Mouse (Mus musculus) gastrocnemius, postnatal 14 days (tissue): ENCODE measurements around the gene Grb14. TPM values are rescaled to one million over a fixed set of nuclear protein-coding genes. Genes with fewer than 3 reads are reported as not detected.

Experiments used
- DNase-seq: peaks from one replicate; pipeline ENCODE4 v3.0.0; 2021; ENCODE audit warnings: mixed read lengths
- intact Hi-C: fragments of 180-260 bp; cut with DNase I; formaldehyde crosslinking; loops from one replicate; pipeline ENCODE4 v1.15.1; 2025; ENCODE audit warnings: low total_unique reads
- total RNA-seq, 2 experiments: library from RNA; stranded (reverse); gene quantifications; 2 replicates each; pipeline ENCODE4 v1.2.3; 2021

Gene Grb14
- total RNA-seq, 2 experiments from 2014 or later = 11.3 to 18.1 TPM

DNA sequence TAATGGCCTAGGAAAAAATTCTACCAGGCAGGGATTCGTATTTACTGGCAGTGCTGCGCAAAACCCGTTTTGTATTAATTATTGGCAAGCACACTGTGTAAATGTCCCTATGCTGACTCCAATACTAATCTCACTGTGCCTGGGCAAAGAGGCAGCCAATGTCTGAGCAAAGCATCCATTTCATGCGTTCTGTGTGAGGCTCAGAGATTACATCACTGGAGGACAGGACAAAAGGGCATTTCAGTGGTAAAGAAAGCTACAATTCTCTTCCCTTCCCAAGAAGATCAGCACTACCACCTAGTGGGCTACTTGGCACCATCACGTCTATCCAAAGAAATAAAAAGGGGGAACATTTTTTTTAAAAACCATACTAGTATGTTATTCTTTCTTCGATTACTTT lies 109.3 kb downstream of the Grb14 start:
- DNase-seq = no peak
- intact Hi-C loops = no loop called here

DNA sequence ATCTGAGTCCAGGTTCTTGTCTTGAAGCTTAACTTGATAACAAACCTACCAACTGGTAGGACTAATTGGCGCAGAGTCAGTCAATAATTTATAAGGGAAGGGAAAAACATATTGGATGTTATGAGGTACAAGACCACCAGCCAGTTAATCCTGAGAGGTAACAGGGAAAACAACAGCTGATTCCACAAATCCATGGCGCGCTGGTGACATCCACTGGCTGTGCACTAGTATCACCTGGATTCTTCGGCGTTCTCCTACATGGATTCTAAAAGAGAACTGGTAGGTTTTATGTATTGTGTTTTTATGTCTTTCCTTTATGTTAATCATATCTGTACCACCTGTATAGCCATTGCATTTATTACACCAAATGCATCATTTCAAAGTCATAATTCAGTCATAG lies 119.9 kb downstream of the Grb14 start:
- intact Hi-C loops = no loop called here

DNA sequence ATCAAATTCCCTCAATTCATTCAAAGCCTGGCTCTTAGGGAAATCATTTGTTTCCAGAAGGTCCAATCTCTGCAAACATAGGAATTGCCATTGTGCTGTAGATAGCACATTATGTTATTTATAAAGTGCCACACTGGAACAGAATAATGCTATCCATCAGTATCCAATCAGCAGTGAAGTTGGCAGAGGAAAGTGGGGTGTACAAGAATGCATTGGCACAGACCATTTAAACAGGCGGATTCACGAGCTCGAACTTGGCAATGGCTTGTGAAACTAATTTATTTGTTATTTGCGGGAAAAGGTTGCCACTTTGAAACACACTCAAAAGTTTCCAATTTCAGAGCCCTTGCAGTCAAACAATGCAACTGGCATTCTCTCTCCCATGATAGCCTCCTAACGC lies 126.9 kb downstream of the Grb14 start:
- DNase-seq = no peak
- intact Hi-C loops = no loop called here

More for the DNA sequence above, 119.9 kb downstream of the Grb14 start:
- DNase-seq = no peak

DNA sequence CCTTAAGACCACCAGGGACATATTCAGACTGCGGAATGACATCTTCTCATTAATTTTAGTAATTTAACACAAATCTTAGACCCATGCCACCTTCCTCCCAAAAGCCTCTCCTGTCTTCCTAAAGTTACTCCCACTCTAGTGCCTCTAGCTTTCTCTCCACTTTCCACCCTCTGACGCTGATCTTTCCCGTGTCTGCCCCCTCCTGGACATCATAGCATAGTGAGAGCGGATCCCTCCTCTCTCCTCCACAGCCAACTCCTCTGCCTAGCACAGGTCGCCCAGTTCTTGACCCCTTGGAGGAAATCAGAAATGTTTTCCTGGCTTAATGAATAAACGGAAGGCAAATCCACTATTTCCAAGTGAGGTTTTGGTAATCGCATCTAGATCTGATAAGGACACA lies 131.6 kb downstream of the Grb14 start:
- intact Hi-C loops = no loop called here

DNA sequence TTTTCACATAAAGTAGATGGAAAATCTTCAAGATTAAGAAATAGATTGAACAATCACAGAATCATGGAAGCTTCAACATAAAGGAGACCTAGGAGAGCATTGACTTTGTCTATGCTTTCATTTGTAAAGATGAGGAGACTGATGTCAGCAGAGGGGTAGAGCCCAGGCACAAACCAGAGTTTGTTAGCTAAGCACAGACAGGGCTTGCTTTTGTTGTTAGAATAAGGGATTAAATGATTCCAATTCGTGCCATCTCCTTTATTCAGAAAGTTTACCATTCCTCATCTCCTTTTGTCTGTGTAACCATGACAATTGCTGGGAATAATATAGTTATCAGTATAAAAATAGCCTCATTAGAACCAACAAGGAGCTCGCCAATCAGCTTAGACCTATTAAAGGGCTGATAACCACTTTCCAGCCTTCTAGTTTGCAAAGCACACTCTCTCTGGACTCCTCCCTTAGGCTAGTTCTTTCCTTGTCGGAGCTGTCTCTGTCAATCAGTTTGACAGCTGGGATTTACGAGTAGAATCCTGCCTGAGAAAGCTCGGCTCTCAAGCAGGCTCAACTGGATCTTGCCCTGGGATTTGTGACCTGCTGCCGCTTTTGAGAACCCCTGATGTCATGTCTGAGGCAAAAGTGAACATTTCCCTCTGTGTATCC lies 137.6 kb downstream of the Grb14 start:
- DNase-seq = no peak
- intact Hi-C loops = no loop called here

More for the DNA sequence above, 131.6 kb downstream of the Grb14 start:
- no peak for DNase-seq

DNA sequence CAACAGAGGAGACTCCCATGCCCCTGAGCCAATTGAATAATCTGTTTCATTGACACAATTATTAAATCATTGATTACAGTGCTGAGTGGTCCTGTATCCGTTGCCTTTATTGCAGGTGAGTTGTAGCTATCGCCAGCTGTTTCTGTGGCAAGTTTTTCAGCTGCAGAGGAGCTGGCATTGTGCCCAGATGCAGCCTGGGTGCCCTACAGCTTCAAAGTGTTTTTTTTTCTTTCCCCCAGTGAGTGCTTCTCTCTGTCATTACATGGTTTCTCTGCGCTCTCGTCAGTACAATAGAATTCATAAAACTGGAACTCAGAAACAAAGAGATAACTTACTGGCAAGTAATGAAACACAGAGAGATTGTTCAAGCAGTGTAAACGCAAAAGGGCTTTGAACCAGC lies 139.1 kb downstream of the Grb14 start:
- intact Hi-C loops = no loop called here

DNA sequence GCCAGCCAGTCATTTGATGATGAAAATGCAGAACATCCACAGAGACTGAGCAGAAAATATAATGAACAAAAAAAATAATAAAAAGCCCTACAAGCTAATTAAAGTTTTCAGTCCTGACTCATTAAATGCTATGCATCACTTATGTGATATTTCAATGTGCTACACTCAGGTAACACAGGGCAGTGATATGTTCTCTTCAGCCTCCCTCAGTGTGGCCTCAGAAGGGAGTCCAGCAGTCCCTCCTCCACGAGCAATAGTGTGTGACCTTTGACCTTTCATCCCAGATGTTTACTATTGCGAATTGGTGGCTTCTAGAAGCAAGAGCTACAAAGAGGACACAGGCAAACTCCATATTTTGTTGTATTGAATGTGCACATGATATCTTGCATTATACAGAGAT lies 146.5 kb downstream of the Grb14 start:
- intact Hi-C loops = no loop called here
- no peak for DNase-seq

More for the DNA sequence above, 139.1 kb downstream of the Grb14 start:
- DNase-seq = no peak

Other genes with a start within 250 kb of the Grb14 start
- 1 to 10 TPM; 6.3 to 6.4 TPM for gene Cobll1, start 214.4 kb upstream of the Grb14 start, total RNA-seq